Mouse (Mus musculus): ENCODE results near the gene Egfr.
A peak's percentile ranks its signal among the peaks of the same experiment; 100 is the strongest.

Egfr gene

DNA sequence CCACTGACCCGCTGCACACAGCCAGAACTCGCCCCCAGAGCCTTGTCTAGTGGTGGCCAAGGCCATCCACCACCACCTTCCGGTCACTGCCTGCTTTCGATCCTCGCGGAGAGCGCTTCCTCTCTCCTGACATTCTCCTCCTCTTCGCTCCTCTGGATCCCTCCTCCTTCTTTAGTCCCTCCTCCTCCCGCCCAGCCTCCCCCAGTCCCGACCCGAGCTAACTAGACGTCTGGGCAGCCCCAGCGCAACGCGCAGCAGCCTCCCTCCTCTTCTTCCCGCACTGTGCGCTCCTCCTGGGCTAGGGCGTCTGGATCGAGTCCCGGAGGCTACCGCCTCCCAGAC lies at the start of gene Egfr:
Gene Egfr (plus strand): TSS at position 197 of the 342 bp plus-strand sequence.
- peak; percentile 72 for DNase-seq (ENCODE audit: low spot score)

- no peak for DNase-seq (ENCODE audit: low spot score)
Measured at GRCm38 (mm10) chr11:16703221-16703620, 48.8 kb upstream of the Egfr start.

DNA sequence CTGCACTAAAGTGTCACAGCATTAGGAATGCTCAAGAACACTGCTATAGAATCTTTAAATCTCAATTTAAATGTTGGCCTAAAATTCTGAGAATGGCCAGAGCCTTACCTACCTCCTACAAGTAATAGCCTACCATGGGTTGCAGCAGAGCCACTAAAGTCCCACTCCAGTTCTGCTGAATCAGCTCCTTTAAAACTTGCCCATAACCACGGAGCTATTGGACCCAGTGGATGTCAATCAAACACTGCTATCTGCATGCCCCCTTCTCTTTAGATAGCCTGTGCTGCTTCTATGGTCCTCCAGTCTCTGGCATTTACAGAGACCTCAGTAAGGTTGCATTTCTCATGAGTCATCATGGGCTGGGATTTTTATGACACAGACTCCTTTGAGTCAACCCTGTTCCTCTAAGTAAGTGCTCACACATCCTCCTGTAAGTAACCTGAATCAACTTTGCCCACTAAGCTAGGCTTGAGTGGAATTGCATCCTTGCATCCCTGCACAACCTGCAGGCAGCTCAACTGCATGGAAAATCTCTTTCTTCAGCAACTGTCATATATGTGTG lies 16.8 kb upstream of the Egfr start:
- DNase-seq (ENCODE audit: low spot score) = no peak

DNA sequence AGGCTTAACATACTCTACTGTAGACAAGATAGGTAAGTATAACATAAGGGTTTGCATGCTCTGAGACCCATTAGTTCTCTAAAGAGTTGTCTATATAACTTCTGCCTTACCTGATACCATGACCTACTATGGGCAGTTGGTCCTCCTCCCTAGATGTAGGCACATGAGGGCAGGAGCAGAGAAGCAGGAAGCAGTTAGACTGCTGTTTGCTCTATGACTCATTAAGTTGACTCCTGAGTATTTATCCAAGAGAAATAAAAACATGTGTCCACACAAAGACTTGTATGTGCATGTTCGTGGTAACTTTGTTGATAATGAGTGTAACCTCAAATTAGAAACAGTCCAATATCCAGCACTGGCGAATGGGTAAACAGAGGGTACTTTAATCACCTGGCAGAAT lies 14.7 kb upstream of the Egfr start:
- DNase-seq (ENCODE audit: low spot score) = no peak

DNA sequence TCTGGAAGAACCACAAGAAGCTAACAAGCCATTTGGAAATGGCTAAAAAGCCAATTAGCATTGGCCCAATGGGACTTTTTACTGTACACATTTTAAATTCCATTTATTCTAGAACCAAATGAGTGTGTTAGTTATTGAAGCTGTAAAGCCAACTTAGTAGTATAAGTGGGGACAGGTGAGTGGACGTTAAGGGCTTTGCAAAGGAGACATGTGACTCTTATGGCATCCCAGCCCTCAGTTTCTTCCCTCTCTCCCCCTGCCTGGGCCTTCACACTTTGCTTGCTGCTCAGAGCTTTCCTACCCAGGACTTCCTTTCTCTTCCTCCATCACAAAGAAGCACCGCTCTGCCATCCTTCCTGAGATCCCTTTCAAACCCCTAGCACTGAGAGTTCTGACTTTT lies 13.3 kb upstream of the Egfr start:
- no peak for DNase-seq (ENCODE audit: low spot score)

- no peak for DNase-seq (ENCODE audit: low spot score)
Measured at GRCm38 (mm10) chr11:16739155-16739554, 12.8 kb upstream of the Egfr start.

DNA sequence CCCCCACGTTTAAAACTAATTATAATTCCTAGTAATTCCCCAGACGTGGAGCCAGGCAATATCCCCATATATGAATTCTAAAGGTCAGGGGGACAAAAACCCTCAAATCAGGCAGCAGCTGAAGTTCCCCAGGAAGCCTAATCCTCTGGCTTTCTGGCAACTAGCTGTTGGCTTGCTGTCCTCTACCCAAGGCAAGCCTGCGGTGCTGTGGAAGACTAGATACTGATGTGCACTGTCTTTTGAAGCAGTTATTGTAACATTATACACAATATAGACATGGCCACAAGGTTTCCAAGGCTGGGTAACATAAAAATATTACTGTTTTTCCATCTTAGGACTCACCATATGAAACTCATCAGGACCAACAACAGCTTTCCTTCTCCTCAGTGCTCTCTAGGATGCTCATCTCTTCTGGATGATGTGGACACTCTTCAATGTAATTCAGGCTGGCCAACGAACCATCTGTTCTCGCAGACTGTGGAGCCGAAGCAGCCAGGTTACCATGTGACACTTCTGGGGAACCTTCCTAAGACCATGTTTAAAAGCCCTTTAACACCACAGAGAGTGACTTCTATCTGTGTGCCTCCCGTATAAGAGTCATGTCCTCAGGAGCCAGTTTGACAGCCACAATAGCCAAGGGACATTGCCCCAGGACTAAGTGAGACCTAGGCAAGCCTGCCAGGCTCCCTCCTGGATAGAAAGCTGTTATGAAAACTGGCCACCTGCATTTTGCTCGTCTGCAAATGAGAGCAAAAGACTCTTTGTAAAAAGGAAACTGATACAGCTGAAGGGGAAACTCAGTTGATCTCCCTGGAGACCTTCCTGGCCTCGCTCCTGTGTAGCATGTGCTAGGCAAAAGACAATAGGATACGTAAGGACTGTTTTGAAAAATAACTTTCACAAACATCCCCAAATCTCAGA lies 11.1 kb upstream of the Egfr start:
- DNase-seq (ENCODE audit: low spot score) = no peak

GRCm38 (mm10) chr11:16742251-16742650 lies 9.8 kb upstream of the Egfr start:
- no peak for DNase-seq (ENCODE audit: low spot score)

- no peak for DNase-seq (ENCODE audit: low spot score)
Measured at GRCm38 (mm10) chr11:16742821-16743220, 9.2 kb upstream of the Egfr start.

DNA sequence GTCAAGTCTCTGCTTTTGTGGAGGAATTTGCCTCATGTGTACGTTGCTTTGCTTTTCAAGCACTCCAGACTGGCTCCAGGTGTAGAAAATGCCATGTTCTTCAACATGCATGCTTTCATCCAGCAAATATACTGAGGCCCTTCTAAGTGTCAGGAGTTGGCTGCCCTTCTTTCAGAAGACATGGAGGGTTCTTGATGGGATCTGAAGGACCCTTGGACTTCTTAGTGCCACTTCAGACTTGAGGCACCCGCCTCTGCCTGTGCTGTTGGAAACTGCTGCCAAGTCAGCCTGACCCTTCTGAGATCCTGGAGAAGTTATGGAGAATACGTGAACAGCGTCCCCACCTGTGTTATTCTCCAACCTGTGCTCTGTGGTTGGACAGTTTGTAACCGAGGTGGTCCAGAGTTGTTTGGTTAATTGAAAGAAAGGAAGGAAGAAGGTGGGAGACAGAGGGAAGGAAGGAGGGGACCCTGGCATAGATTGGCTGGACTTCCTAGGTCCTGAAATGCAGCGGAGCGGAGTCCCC lies 483 bp upstream of the Egfr start:
- no peak for DNase-seq (ENCODE audit: low spot score)

- peak; percentile 52 for DNase-seq (ENCODE audit: low spot score)
Measured at GRCm38 (mm10) chr11:16752349-16753153, 548 bp downstream of the Egfr start.

DNA sequence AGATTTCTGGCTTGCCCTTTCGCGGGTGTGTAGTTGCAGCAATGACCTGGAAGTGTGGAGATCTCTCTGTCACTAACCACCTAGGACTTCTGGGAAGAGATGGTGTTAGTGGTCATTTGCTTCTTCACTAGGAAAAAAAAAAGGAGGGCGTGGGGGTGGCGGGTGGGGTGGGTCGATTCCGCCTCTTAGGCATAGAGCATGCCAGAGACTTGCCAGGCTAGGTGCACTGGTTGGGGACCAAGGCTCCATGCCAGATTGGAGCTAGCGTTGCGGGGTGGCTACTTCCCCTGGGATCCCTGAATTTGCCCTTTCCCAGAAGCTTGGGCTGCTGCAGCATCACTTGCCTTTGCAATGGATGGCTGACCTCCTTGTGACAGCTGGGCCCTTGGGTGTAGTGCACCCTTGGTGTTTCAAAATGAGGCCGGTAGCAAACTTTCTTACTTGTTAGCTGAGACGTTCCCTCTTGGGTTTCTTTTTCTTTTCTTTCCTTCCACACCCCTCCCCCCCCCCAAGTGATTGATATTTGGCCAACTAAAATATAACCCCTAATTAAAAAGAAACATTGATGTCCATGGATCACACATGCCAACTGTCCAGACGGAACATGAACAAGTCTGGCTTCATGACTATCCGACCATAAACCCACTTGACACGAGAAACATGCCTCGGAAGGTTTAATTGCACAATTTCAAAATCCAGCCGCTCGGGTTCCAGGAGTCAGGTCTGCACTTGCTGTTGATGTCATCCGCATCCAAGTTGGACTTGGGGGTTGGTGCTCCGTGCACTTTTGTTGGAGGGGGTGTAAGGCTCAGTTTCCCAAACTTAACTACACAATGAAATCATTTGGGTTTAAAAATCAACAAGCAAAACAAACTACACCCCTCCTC lies 1.4 kb downstream of the Egfr start:
- no peak for DNase-seq (ENCODE audit: low spot score)

GRCm38 (mm10) chr11:16759930-16760329 lies 7.9 kb downstream of the Egfr start:
- DNase-seq (ENCODE audit: low spot score) = no peak

- DNase-seq (ENCODE audit: low spot score) = no peak
Measured at GRCm38 (mm10) chr11:16761184-16761583, 9.2 kb downstream of the Egfr start.

GRCm38 (mm10) chr11:16766038-16766815 lies 14.2 kb downstream of the Egfr start:
- DNase-seq (ENCODE audit: low spot score) = no peak

- no peak for DNase-seq (ENCODE audit: low spot score)
Measured at GRCm38 (mm10) chr11:16767984-16768383, 16.0 kb downstream of the Egfr start.

- no peak for DNase-seq (ENCODE audit: low spot score)
Measured at GRCm38 (mm10) chr11:16769276-16769675, 17.3 kb downstream of the Egfr start.

- no peak for DNase-seq (ENCODE audit: low spot score)
Measured at GRCm38 (mm10) chr11:16769709-16770303, 17.8 kb downstream of the Egfr start.

DNA sequence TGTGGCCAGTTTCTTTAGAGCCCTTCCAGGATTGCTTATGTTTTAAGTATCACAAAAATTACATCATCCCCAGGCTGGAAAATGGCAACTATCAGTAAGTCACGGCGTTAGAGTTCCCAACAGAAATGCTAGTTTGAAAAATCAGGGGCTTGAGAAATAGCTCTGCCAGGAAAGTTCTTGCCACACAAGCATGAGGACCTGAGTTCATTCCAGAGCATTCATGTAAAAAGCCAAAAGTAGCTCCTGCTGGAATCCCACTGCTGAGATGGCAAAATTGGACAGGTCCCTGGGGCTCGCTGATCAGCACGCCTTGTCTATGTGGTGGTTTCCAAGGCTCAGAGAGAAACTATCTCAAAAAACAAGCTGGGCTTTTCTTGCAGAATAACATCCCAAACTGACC lies 19.0 kb downstream of the Egfr start:
- DNase-seq (ENCODE audit: low spot score) = no peak

DNA sequence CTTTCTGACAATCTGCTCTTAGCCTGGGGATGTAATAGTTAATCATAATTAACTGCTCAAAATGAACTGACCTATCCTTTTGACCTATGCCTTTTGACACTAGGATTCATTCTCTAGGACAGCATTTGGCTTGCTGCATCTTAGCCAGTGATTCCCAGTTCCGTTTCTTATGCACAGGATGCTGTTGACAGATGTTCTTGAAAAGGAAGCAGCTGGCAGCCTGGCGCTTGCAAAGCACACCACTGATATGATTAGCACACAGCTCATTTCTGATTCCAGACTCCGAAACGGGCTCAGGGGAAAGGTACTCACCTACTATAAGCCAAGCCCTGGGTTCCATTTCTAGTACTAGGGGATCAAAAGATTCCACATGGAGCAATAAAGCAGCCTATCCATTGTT lies 20.7 kb downstream of the Egfr start:
- DNase-seq (ENCODE audit: low spot score) = no peak

Measured in testis, postnatal 10 days (tissue).